Mouse (Mus musculus) forebrain, embryonic 11.5 days (tissue): ENCODE measurements around the gene Syne3. TPM values are rescaled to one million over a fixed set of nuclear protein-coding genes. Genes with fewer than 3 reads are reported as not detected.
A peak's percentile ranks its signal among the peaks of the same experiment; 100 is the strongest.

Experiments
- ATAC-seq: fragments of 200-750 bp; cut with Nextera tagmentation; replicated peaks from 2 replicates; pipeline ENCODE4 v1.8.0; 2017; ENCODE audit warnings: moderate TSS enrichment; ENCODE audit not compliant: low FRiP score
- DNase-seq: peaks from one replicate; pipeline ENCODE4 v3.0.0-alpha.2; 2017; ENCODE audit warnings: low spot score
- H3K27ac ChIP-seq: fragments of 300-500 bp; sonication (generic); 2 replicates; pipeline ENCODE4 v1.5.1; 2014; ENCODE audit warnings: low read depth, low read length
- H3K27me3 ChIP-seq: fragments of 300-500 bp; sonication (generic); 2 replicates; pipeline ENCODE4 v1.6.1; 2014; ENCODE audit warnings: mild to moderate bottlenecking, low read length, mixed read lengths; ENCODE audit not compliant: control insufficient read depth, insufficient read depth
- H3K36me3 ChIP-seq: fragments of 300-500 bp; sonication (generic); 2 replicates; pipeline ENCODE4 v1.6.1; 2014; ENCODE audit warnings: mild to moderate bottlenecking, low read length, moderate library complexity, mixed read lengths; ENCODE audit not compliant: control insufficient read depth, insufficient read depth
- H3K4me1 ChIP-seq: fragments of 300-500 bp; sonication (generic); replicated peaks from 2 replicates; pipeline ENCODE4 v1.6.1; 2014; ENCODE audit warnings: low read length, mixed read lengths; ENCODE audit not compliant: control insufficient read depth, insufficient read depth
- H3K4me2 ChIP-seq: fragments of 300-500 bp; sonication (generic); 2 replicates; pipeline ENCODE4 v1.6.1; 2014; ENCODE audit warnings: low read depth, mild to moderate bottlenecking, low read length, moderate library complexity, mixed read lengths; ENCODE audit not compliant: severe bottlenecking
- H3K4me3 ChIP-seq: fragments of 300-500 bp; sonication (generic); 2 replicates; pipeline ENCODE4 v1.5.1; 2014; ENCODE audit warnings: low read depth, low read length
- H3K9ac ChIP-seq: fragments of 300-500 bp; sonication (generic); 2 replicates; pipeline ENCODE4 v1.6.1; 2014; ENCODE audit warnings: low read length
- H3K9me3 ChIP-seq: fragments of 300-500 bp; sonication (generic); 2 replicates; pipeline ENCODE4 v1.6.1; 2016; ENCODE audit warnings: low read length, mixed read lengths; ENCODE audit not compliant: control insufficient read depth
- WGBS: fragments of 180-500 bp; shearing (Covaris S2); extraction: QIAGEN DNeasy Blood & Tissue Kit; methylation state at CpG from one replicate; pipeline ENCODE4 v1.1.7; 2014; 5-methylcytosine and 5-hydroxymethylcytosine counted together
- polyA plus RNA-seq: library from polyadenylated mRNA; unstranded; fragments of >200 nt; fragmentation: Nextera tagmentation; extraction: Ambion mirVana; gene quantifications from 2 replicates; pipeline ENCODE4 v1.2.1, GENCODE M21; 2014

Gene Syne3
- polyA plus RNA-seq, 1 experiment from 2014 or later: 0.20 TPM

- Histone ChIP-seq H3K36me3 (no peaks in the 10 kb centered on the region), H3K4me2 (no peak overlapping the region), H3K9ac (no peak overlapping the region), H3K4me1 (peaks cover 4% of the 10 kb centered on the region; the same call in 1 of the 2 replicates), H3K9me3 (no peaks in the 10 kb centered on the region), H3K27me3 (no peaks in the 10 kb centered on the region; the same call in 1 of the 2 replicates), H3K4me3 (no peak overlapping the region), H3K27ac (no peak overlapping the region)
- no peak for ATAC-seq
- WGBS: 86% methylated on average over 13 of the region's 13 CpGs
- DNase-seq: no peak
These were observed 107.1 kb downstream of the Syne3 start for GRCm38 (mm10) chr12:104902392-104903053.

DNA sequence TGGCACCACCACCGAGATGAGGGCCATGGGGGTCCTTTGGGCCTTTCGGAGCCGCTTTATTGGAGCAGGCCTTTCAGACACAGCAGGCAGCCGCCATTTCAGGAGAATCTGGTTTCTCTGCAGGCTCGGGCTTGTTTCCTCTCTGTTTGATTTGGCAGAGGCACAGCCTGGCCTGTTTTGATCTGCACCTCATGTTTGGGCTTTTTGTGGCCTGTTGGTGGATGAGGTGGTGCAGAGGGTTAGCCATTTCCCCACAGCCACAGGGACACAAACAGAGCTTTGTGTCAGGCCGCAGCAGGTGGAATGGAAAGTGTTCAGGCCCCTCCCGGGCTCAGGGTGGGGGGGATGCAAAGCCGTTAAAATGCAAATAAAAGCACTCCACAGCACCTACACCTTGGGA is 108.3 kb downstream of the Syne3 start:
- H3K4me2 ChIP-seq: no peak overlapping the region
- peaks cover 10% of the 10 kb centered on the region; the same call in 1 of the 2 replicates for H3K4me1 ChIP-seq
- H3K36me3 ChIP-seq: no peaks in the 10 kb centered on the region
- H3K27ac ChIP-seq: no peak overlapping the region
- no peaks in the 10 kb centered on the region; the same call in 1 of the 2 replicates for H3K27me3 ChIP-seq
- DNase-seq (no peak), ATAC-seq (no peak)
- no peak overlapping the region for H3K4me3 ChIP-seq
- H3K9me3 ChIP-seq: no peaks in the 10 kb centered on the region
- 27% methylated on average over 8 of the region's 8 CpGs for WGBS
- no peak overlapping the region for H3K9ac ChIP-seq

DNA sequence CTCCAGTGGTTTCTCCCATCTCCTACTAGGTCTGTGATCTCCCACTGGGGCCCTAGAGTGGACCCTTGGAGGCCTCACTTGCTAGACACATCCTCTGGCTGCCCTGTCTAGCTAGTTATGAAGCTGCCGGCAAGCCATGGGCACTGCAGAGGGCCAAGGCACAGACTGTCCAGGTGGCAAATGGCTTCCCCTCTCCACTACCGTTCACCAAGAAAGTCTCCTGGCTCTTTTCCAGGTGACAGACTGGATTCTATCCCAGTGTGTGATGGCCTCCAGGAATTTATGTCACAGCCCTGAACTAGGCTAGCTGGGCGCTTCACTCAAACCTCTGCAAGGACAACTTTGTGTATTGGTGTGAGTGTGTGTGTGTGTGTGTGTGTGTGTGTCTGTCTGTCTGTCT is 109.8 kb downstream of the Syne3 start:
- no peak overlapping the region for H3K9ac ChIP-seq
- WGBS: 92% methylated on average over 3 of the region's 3 CpGs
- no peaks in the 10 kb centered on the region for H3K27me3 ChIP-seq
- ATAC-seq: no peak
- no peak for DNase-seq
- H3K36me3 ChIP-seq: no peaks in the 10 kb centered on the region
- H3K4me1 ChIP-seq: peaks cover 10% of the 10 kb centered on the region; the same call in 1 of the 2 replicates
- H3K4me2 ChIP-seq: no peak overlapping the region
- H3K4me3 ChIP-seq: no peak overlapping the region
- H3K9me3 ChIP-seq: no peaks in the 10 kb centered on the region
- no peak overlapping the region for H3K27ac ChIP-seq

DNA sequence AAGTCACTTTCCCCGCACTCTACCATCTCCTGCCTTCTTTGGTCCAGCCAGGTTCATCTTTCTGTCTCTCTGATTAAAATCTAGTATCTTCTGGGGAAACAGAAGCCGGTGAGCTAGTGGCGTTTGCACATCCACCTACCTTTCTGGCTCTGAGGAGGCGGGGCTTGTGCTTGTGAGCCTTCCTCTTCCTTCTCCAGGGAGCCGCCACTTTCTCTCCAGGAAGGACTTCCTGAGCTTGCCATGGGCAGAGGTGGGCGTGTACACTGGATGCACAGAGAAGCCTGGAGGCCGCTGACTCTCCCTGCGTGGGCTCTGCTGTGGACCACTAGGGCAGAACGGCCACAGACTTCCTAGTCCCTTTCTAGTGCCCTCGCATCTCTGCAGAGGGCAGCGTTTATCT is 110.4 kb downstream of the Syne3 start:
- DNase-seq: no peak
- no peak for ATAC-seq
- Histone ChIP-seq H3K27me3 (no peaks in the 10 kb centered on the region), H3K4me2 (no peak overlapping the region), H3K9ac (no peak overlapping the region), H3K4me1 (peaks cover 10% of the 10 kb centered on the region; the same call in 1 of the 2 replicates), H3K27ac (no peak overlapping the region), H3K4me3 (no peak overlapping the region), H3K9me3 (no peaks in the 10 kb centered on the region), H3K36me3 (no peaks in the 10 kb centered on the region)
- WGBS: 62% methylated on average over 11 of the region's 11 CpGs

DNA sequence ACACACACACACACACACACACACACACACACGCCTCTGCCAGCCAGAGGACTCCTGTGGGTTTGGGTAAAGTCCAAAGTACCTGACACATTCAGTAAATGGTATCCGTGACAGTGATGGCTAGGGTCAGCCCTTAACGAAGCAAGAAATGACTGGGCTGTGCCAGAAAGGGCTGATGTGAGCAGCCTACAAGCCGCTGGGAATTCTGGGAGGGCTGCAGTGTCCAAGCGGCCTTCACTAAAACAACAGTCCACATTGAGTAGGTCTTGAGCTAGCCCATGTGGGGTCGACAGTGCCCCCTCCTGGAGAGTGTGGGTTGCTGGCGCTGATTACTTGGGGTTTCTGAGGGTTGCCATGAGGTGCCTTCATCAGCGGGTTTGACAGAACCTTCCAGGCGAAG is 110.9 kb downstream of the Syne3 start:
- H3K4me2 ChIP-seq: no peak overlapping the region
- no peak overlapping the region for H3K27ac ChIP-seq
- WGBS: 75% methylated on average over 9 of the region's 9 CpGs
- no peak overlapping the region for H3K9ac ChIP-seq
- no peak overlapping the region for H3K4me3 ChIP-seq
- H3K36me3 ChIP-seq: no peaks in the 10 kb centered on the region
- ATAC-seq: no peak
- no peak for DNase-seq
- H3K27me3 ChIP-seq: no peaks in the 10 kb centered on the region
- no peaks in the 10 kb centered on the region for H3K9me3 ChIP-seq
- H3K4me1 ChIP-seq: peaks cover 10% of the 10 kb centered on the region; the same call in 1 of the 2 replicates

DNA sequence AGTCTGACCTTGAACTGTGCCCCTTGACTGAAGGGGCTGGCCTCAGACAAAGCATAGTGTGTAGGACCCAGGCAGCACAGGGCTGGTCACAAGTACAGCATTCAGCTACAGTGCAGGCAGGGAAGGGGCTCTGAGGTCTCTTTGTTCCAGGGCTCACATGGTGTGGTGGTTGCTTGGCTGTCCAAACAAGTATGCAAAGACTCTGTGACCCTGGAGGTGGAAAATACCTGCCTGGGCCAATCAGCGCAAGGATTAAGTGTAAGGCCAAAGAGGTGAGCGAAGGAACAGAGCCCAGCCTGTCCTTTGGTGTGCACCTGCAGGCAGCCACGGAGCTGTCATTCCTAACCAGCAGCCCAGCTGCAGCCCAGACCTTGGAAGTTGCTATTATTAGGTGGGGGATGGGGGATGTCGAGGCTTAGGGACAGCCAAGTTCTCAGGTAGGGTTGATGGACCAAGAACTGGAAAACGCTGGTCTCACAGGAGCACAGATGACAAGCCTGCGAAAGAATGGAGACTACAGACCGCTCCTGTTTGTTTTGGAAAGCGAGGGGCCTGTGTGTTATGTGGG is 112.5 kb downstream of the Syne3 start:
- no peaks in the 10 kb centered on the region for H3K27me3 ChIP-seq
- H3K4me2 ChIP-seq: no peak overlapping the region
- peak; percentile 55 for ATAC-seq
- no peaks in the 10 kb centered on the region for H3K36me3 ChIP-seq
- H3K4me3 ChIP-seq: no peak overlapping the region
- DNase-seq: no peak
- peaks cover 10% of the 10 kb centered on the region; the same call in 1 of the 2 replicates for H3K4me1 ChIP-seq
- no peak overlapping the region for H3K9ac ChIP-seq
- 54% methylated on average over 8 of the region's 8 CpGs for WGBS
- H3K9me3 ChIP-seq: no peaks in the 10 kb centered on the region
- H3K27ac ChIP-seq: no peak overlapping the region

DNA sequence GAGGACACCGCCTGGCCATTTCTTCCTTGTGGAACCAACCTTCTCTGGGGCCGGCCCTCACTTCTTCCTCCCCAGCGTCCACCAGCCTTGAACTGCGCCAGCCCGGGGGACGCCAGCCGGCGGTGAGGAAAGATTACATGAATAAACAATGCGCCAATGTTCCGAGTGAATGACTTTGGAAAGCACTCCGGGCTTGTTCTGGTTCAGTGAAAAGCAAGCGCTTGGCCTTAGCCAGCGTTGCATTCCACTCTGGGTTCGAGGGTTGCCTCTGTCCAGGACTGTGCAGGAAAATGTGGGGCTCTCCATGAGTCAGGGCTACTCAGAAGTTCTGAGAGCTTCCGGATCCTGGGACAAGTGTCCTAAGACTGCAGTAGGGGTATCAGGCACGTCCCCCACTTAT is 113.0 kb downstream of the Syne3 start:
- Histone ChIP-seq H3K4me3 (no peak overlapping the region), H3K27me3 (no peaks in the 10 kb centered on the region), H3K9me3 (no peaks in the 10 kb centered on the region), H3K27ac (no peak overlapping the region), H3K4me1 (peaks cover 10% of the 10 kb centered on the region; the same call in 1 of the 2 replicates), H3K36me3 (no peaks in the 10 kb centered on the region), H3K4me2 (no peak overlapping the region), H3K9ac (no peak overlapping the region)
- DNase-seq (no peak), ATAC-seq (peak; percentile 49)
- WGBS: 56% methylated on average over 16 of the region's 16 CpGs

- ATAC-seq: no peak
- no peak for DNase-seq
- Histone ChIP-seq H3K9me3 (no peaks in the 10 kb centered on the region), H3K9ac (no peak overlapping the region), H3K27me3 (no peaks in the 10 kb centered on the region), H3K4me2 (no peak overlapping the region), H3K27ac (no peak overlapping the region), H3K4me1 (peaks cover 4% of the 10 kb centered on the region; the same call in 1 of the 2 replicates), H3K4me3 (no peak overlapping the region), H3K36me3 (no peaks in the 10 kb centered on the region)
- WGBS: 90% methylated on average over 3 of the region's 3 CpGs
These were observed 117.4 kb downstream of the Syne3 start for GRCm38 (mm10) chr12:104892245-104892644.

DNA sequence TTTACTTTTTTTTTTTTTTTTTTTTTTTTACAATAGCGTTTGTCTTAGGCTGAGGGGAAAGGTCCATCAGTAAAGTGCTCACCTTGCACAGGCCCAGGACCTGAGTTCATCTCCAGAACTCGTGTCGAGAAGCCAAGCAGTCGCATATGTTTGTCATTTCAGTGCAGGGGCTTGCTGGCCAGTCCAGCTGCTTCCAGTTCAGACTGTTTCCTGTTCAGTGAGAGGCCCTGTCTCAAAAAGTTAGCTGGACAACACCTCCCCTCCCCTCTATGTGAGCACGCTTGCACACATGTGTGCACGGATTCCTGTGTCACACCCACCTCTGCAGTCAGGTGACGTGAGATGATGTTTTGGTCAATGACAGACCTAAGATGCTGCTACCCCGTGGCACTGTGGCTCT is 119.5 kb downstream of the Syne3 start:
- Histone ChIP-seq H3K27ac (no peak overlapping the region), H3K9me3 (no peaks in the 10 kb centered on the region), H3K27me3 (no peaks in the 10 kb centered on the region), H3K9ac (no peak overlapping the region), H3K36me3 (no peaks in the 10 kb centered on the region), H3K4me1 (no peaks in the 10 kb centered on the region), H3K4me2 (no peak overlapping the region), H3K4me3 (no peak overlapping the region)
- no peak for DNase-seq
- no peak for ATAC-seq
- WGBS: 79% methylated on average over 8 of the region's 8 CpGs
